Mouse (Mus musculus) stomach, postnatal 0 days (tissue): ENCODE data around the gene S1pr1.

ENCODE experiments used
- CTCF ChIP-seq: IDR thresholded peaks from 2 replicates; pipeline ENCODE4 v1.5.1; 2016; ENCODE audit warnings: antibody characterized with exemption, low read depth, mild to moderate bottlenecking, moderate library complexity
- EP300 ChIP-seq: optimal IDR thresholded peaks from 2 replicates; pipeline ENCODE3; 2016; ENCODE audit warnings: antibody characterized with exemption

GRCm38 (mm10) chr3:115713417-115714048, 1.3 kb downstream of the S1pr1 start:
- TF ChIP-seq CTCF (no peak), EP300 (no peak)
